Mouse (Mus musculus) left cerebral cortex, adult 9 months (tissue): Measurements from ENCODE around the gene Cyb5d1.

Experiments
- DNase-seq, 2 experiments: peaks; one replicate each; pipeline ENCODE4 v3.0.0; 2022; ENCODE audit warnings: low spot score in 2 of 2

The Cyb5d1 gene

GRCm38 (mm10) chr11:69379600-69379999 is 15.8 kb downstream of the Cyb5d1 start:
- DNase-seq = no peak

GRCm38 (mm10) chr11:69377766-69378165 is 17.7 kb downstream of the Cyb5d1 start:
- no peak for DNase-seq

DNA sequence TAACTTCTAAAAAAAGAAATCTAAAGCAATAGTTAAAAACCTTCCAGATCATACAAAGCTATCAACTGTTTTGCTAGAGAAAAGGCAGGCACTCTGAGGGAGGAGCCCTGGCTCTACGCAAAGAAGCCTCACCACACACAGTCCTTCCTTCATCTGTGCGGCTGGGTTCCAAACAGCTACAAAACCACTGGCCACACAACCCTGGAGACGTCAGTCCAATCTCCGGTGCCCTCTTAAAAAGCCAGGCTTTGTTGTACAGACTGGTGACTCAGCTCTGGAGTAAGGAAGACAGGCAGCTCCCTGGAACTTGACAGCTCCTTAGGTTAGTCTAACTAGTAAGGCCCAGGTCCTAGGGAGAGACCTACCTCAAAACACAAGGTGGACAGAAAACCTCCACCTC is 19.8 kb downstream of the Cyb5d1 start:
- no peak for DNase-seq

DNA sequence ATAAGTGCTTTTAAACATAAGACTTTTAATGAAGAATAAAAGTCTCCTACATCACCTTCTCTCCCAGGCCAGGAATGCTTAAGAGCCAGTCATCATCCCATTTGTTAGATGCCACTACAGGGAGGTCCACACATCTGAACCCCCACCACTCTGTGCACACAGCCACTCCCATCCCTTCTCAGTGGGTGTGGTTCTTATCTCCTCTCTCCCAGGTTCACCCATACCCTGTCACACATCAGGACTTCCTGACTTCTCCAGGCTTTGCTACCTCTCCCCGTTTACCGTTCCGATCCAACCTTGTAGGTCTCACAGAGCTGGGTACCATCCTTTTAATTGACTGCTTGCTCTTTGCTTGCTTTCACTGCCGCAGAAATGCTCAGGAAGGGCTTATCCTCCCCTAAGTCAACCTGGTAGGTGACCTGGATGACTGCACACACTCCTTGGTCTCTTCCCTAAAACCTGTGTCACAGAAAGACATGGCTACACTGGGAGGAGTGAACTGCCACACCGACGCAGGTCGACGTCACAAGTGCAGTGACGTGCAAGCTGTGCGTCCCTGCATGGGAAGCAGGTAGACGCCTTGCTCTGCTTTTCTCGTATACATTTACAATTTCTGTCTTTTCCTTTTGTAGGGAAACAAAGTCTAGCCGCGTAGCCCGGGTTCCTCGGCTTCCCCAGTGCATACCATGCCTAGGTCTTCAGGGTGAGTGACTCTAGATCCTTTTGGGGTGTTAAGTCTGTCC is 22.0 kb downstream of the Cyb5d1 start:
- DNase-seq = no peak

- no peak for DNase-seq
These were observed 22.7 kb downstream of the Cyb5d1 start for GRCm38 (mm10) chr11:69372780-69373170.

DNA sequence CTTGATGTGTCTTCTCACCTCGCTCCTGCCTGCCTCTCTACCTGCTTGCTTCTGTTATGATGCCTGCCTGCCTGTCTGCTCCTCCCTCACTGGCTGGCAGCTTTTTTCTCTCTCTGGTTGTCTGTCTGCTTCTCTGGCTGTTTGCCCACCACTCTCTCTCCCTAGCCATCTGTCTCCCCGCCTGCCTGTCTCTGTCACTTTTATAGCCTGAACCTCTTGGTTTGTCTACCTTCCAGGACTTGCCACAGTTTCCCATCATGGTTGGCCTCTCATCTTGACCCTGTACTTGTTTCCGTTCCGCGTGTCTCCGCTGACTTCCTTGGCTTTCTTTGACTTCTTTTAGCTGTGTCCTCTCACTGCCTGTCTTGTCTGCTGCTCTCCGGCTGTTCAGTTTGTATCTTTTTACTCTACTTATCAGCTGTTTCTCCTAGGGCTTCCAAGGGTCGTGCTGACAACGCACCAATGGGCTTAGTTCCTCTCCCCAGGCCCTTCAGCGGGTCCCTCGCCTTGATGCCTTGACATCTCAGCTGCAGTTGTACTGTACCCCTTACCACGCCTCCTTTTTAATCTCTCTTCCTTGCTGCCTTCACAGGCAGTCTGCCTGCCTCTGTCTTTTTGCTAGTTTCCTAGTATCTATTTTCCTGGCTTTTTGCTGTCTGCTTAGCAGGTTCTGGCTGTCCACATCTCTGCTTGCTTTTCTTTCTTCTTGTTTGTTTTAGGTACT is 23.2 kb downstream of the Cyb5d1 start:
- DNase-seq = peak in 1 of 2 experiments; percentile 68

DNA sequence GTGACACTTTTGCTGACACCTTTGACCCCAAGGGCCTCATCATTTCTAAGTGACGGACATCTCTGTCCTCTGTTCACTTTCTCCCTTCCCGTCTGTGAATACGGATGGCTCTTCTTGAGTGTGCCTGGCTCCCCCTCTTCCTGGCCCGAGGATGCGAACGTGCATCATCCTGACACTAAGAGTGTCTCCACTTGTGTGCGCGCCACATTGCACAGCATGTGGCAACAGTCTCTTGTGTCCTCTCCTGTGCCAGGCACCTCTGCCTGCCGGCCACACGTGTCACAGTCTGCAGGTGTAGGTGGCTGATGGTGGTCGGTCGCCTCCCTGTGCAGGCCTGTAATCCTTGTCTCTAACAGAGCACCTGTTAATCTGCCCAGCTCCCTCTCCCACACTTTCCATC is 23.8 kb downstream of the Cyb5d1 start:
- DNase-seq = no peak

DNA sequence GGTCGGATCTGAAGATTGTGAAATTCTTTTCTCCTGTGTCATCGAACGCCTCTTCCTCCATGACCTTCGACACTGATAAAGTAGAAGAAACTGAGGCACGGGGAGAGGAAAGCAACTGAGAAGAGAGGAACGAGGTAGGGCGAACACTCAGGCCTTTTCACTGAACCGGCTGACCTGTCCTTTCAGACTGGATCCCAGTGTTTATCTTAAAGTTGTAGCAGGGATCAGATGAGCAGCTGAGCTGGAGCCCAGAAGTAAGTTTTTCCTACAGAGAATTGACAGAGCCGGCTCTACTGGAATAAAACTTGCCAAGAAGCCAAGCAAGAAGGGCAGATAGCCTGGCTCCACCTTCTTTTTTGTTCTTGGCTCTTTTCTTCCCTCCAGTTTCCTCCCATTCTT is 24.6 kb downstream of the Cyb5d1 start:
- DNase-seq = no peak

GRCm38 (mm10) chr11:69369990-69370816 is 25.2 kb downstream of the Cyb5d1 start:
- DNase-seq = no peak

- no peak for DNase-seq
These were observed 26.0 kb downstream of the Cyb5d1 start, which contains the start of gene Chd3 for GRCm38 (mm10) chr11:69369215-69369989. TSS of gene Chd3 (minus strand) at chr11:69369406.

DNA sequence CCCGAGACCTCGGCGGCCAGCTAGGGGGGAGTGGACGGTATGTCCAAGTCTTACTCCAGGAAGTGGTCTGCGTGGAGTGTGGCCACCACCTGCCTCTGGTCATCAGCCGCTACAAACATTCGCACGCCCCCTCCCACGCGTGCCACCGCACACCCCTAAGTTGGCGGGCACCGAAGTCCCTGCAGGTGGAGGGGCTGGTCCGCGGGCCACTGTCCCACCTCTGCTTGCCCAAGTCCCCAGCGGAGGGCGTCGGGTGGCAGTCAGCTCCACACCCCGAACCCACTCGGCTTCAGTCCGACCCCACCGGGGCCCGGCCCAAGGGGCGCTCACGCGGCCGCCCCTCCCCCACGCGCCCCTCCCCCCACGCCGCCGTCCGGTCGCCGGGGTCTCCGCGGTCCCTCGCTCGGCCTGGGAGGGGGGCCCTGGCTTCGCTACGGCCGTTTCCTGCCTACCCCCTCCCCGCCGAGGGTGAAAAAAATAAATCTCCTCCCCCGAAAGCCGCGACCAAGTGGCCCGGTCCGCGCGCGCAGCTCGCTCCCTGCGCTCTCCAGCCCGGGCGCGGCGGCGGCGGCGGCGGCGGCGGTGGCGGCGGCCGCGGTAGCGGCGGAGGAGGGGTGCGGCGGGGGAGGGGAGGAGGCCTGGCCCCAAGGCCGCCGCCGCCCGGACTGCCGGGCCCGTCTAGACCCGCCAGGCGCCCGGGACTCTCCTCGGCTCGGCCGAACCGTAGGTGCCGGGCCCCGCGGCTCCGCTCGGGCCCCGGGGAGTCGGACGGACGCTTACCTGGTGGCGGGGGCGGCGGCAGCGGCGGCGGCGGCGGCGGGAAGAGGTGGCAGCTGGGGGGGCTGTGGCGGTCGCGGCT is 26.8 kb downstream of the Cyb5d1 start:
- no peak for DNase-seq

DNA sequence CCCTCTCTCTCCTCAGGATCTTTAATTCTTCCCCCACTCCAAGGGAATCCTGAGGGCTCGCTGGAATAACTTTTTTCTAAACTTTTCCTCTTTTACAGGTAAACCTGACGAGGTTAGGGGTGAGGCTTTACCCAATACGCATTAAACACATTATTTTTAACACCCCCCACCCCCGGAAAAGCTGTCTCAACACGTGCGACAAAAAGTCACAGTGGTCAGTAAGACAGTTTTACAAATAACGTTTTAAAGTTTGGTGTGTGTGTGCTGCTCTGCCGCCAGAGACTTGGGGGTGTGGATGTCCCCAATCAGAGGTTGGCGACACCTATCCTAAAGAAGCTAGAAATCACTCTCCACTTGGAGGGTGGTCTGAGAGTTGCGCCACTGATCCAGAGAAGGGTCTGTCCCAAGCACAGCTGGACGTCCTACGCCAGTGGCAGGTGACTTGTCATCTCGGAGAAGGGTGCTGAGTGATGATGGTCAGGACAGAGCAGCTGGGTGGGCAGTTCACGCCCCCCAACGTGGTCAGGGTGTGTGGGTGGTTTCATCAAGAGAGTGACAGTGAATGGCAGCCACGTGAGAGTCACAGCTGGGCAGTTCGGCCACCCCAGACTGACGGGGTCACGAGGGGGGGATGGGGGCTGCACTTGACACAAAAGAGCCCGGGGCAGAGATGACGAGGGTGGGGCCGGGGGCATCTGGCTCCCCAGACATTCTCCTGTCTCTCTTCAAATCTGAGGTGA is 27.6 kb downstream of the Cyb5d1 start:
- DNase-seq = peak in 1 of 2 experiments; percentile 31

DNA sequence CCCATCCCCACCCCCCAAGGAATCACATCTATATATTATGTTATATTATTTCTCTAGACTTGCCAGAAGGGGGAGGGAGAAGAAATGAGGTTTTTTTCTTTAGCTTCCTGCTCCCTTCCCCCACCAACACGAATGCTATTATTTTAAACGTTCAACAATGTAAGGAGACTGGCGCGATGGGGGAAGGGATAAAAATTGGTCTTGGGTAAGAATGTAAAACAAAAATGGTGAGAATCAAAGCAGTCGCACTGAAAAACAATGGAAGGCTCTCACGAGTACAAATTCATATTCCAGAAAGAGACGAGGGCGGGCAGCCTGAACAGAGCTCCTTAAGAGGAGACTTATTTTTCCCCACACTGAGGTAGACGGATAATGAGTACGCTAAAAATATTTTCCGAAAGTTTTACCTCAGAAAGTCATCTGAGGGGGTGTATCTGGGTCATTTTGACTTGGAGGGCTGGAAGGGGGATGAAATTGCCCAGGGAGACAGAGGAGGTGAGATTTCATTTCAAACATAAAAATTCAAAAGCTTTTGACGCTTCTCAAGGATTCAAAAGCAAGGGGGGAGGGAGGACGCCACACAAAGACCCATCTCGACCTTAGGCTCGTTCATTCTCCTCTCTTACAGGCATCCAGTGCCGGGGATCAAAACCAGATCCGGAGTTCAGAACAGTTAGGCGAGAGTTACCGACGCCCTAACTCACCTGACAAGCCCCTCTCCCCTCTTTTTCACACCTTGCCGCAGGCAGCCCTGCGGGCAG is 28.4 kb downstream of the Cyb5d1 start:
- peak in 1 of 2 experiments; percentile 53 for DNase-seq

GRCm38 (mm10) chr11:69366157-69366854 is 29.1 kb downstream of the Cyb5d1 start:
- peak; percentile 91 to 94 for DNase-seq

GRCm38 (mm10) chr11:69365722-69366121 is 29.7 kb downstream of the Cyb5d1 start:
- peak in 1 of 2 experiments; percentile 14 for DNase-seq

DNA sequence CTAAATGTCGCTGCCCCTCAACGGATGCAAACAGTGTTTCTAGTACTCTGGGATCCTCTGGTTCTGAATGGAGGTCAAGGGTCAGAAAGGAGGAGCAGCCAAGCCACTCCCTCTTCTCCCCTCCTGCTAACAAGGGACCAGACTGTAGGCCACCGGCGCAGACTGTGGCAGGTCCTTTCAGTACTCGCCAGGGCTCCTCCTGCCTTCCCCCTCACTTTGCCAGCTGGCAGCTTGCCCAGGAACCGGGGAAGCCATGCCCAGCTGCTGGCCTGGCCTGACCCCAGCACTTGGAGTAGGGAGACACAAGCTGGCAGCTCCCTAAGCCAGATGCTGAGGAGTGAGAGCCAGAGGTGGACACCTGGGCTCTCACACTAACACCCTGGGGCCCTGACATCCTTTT is 30.5 kb downstream of the Cyb5d1 start:
- DNase-seq = peak; percentile 81 to 92

DNA sequence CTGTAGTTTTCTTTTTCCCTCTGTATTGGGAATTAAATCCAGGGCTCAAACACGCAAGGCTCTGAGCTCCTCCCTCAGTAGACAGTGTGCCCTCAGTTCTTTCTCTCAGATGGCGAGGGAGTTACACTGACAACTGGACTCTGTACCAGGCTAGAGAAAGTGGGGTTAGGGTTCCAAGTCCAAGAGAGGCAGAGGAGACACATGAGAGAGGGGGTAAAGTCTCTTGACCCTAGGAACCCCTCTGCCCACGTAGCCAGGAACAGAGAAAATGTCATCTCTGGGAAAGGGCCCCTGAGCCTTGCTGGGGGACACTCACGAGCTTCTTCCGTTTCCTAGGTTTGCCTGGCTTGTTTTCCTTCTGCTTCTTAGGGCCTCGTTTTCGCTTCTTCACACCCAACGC is 31.1 kb downstream of the Cyb5d1 start:
- DNase-seq = no peak

DNA sequence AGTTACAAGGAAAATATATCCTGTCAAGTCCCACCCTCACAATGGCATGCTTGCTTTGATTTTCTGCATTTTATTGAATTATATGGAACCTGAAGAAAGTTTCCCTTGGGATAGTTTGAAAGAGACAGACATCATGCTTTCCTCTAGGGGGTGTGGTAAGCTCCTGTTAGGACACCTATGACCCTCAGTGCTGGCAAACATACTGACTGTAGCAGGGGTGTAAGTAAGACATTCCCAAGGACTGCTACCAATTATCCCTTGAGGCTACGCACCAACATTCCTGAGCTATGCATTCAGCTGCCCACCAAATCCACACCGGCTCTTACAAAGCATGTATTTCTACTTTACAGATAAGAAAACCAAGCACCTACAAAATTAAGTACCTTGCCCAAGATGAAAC is 33.0 kb downstream of the Cyb5d1 start:
- no peak for DNase-seq
